Mouse (Mus musculus) kidney, adult 2 months (tissue): ENCODE data around the gene Dhx34. TPM values are rescaled to one million over a fixed set of nuclear protein-coding genes. Genes with fewer than 3 reads are reported as not detected.
A peak's percentile ranks its signal among the peaks of the same experiment; 100 is the strongest.

ENCODE experiments used
- DNase-seq: peaks from one replicate; pipeline ENCODE4 v3.0.0; 2021
- H3K27ac ChIP-seq: fragments of 200-500 bp; 2 replicates; pipeline ENCODE4 v1.5.1; 2012; ENCODE audit warnings: low read depth, low read length, control low read depth, inconsistent platforms; ENCODE audit not compliant: insufficient read depth
- H3K27me3 ChIP-seq: fragments of 200-500 bp; replicated peaks from 2 replicates; pipeline ENCODE4 v1.6.1; 2012; ENCODE audit warnings: mild to moderate bottlenecking, moderate library complexity, low read length, inconsistent platforms; ENCODE audit not compliant: control insufficient read depth, insufficient read depth
- H3K36me3 ChIP-seq: fragments of 200-500 bp; 2 replicates; pipeline ENCODE4 v1.6.1; 2012; ENCODE audit warnings: mild to moderate bottlenecking, moderate library complexity, low read length, inconsistent platforms; ENCODE audit not compliant: control insufficient read depth, insufficient read depth
- H3K4me1 ChIP-seq: fragments of 200-500 bp; 2 replicates; pipeline ENCODE4 v1.6.1; 2011; ENCODE audit warnings: low read length; ENCODE audit not compliant: control insufficient read depth, insufficient read depth
- H3K4me3 ChIP-seq: fragments of 200-500 bp; 2 replicates; pipeline ENCODE4 v1.5.1; 2011; ENCODE audit warnings: mild to moderate bottlenecking, low read depth, low read length, control low read depth; ENCODE audit not compliant: insufficient read depth
- CTCF ChIP-seq: fragments of 200-500 bp; conservative IDR thresholded peaks from 2 replicates; pipeline ENCODE4 v1.5.1; 2011; ENCODE audit warnings: low read depth, mild to moderate bottlenecking, control low read depth, low read length, moderate library complexity, mixed read lengths; ENCODE audit not compliant: insufficient read depth, insufficient read length
- POLR2A ChIP-seq: fragments of 200-500 bp; IDR thresholded peaks from one replicate; pipeline ENCODE4 v1.6.1; 2011; ENCODE audit warnings: low read depth, low read length, control low read depth
- WGBS: fragments of 180-500 bp; shearing (Covaris S2); methylation state at CpG from one replicate; pipeline ENCODE4 v1.1.7; 2018; 5-methylcytosine and 5-hydroxymethylcytosine counted together
- polyA plus RNA-seq: library from polyadenylated mRNA; depleted of rRNA; stranded (reverse); fragments of >200 nt; gene quantifications from 2 replicates; pipeline ENCODE4 v1.2.3, GENCODE M21; 2012

Dhx34 gene
- polyA plus RNA-seq, 1 experiment = 22.7 TPM

GRCm38 (mm10) chr7:16201136-16201535, 20.7 kb downstream of the Dhx34 start:
- Histone ChIP-seq H3K27ac (no peak overlapping the region), H3K4me3 (no peak overlapping the region), H3K4me1 (peaks cover 24% of the 10 kb centered on the region), H3K36me3 (no peaks in the 10 kb centered on the region), H3K27me3 (no peaks in the 10 kb centered on the region)
- 82% methylated on average over 6 of the region's 6 CpGs for WGBS
- DNase-seq = no peak
- TF ChIP-seq CTCF = no peak
- no peak for TF ChIP-seq POLR2A

- H3K36me3 ChIP-seq = no peaks in the 10 kb centered on the region
Observed at GRCm38 (mm10) chr7:16198540-16198939, 23.3 kb downstream of the Dhx34 start.

GRCm38 (mm10) chr7:16197166-16197565, 24.7 kb downstream of the Dhx34 start:
- Histone ChIP-seq H3K4me3 (no peak overlapping the region), H3K36me3 (no peaks in the 10 kb centered on the region), H3K27ac (no peak overlapping the region), H3K27me3 (no peaks in the 10 kb centered on the region), H3K4me1 (peaks cover under 1% of the 10 kb centered on the region; the same call in 1 of the 2 replicates)
- DNase-seq = no peak
- no peak for TF ChIP-seq CTCF
- no peak for TF ChIP-seq POLR2A
- 73% methylated on average over 5 of the region's 5 CpGs for WGBS

More at GRCm38 (mm10) chr7:16198540-16198939, 23.3 kb downstream of the Dhx34 start:
- no peaks in the 10 kb centered on the region for H3K27me3 ChIP-seq
- peaks cover 12% of the 10 kb centered on the region for H3K4me1 ChIP-seq
- H3K4me3 ChIP-seq = no peak overlapping the region
- WGBS = 85% methylated on average over 11 of the region's 11 CpGs
- H3K27ac ChIP-seq = no peak overlapping the region
- no peak for DNase-seq
- no peak for TF ChIP-seq POLR2A
- TF ChIP-seq CTCF = no peak

GRCm38 (mm10) chr7:16196616-16197015, 25.2 kb downstream of the Dhx34 start:
- H3K36me3 ChIP-seq = no peaks in the 10 kb centered on the region
- H3K27ac ChIP-seq = no peak overlapping the region
- no peak for DNase-seq
- no peaks in the 10 kb centered on the region for H3K27me3 ChIP-seq
- H3K4me1 ChIP-seq = no peaks in the 10 kb centered on the region
- H3K4me3 ChIP-seq = no peak overlapping the region
- 77% methylated on average over 6 of the region's 6 CpGs for WGBS
- TF ChIP-seq POLR2A (no peak), CTCF (no peak)

- H3K27ac ChIP-seq = no peak overlapping the region
- no peaks in the 10 kb centered on the region for H3K27me3 ChIP-seq
- no peaks in the 10 kb centered on the region for H3K4me1 ChIP-seq
- 32% methylated on average over 3 of the region's 3 CpGs for WGBS
- DNase-seq = no peak
- no peak for TF ChIP-seq CTCF
- TF ChIP-seq POLR2A = no peak
- no peaks in the 10 kb centered on the region for H3K36me3 ChIP-seq
- no peak overlapping the region for H3K4me3 ChIP-seq
Observed at GRCm38 (mm10) chr7:16193702-16194101, 28.1 kb downstream of the Dhx34 start.

- TF ChIP-seq CTCF = peak; percentile 73
- TF ChIP-seq POLR2A = no peak
- H3K27ac ChIP-seq = no peak overlapping the region
- H3K36me3 ChIP-seq = no peaks in the 10 kb centered on the region
- WGBS = 22% methylated on average over 5 of the region's 5 CpGs
- peak; percentile 77 for DNase-seq
- no peaks in the 10 kb centered on the region for H3K27me3 ChIP-seq
- H3K4me3 ChIP-seq = no peak overlapping the region
- no peaks in the 10 kb centered on the region for H3K4me1 ChIP-seq
Observed at GRCm38 (mm10) chr7:16192315-16192714, 29.5 kb downstream of the Dhx34 start.

GRCm38 (mm10) chr7:16187494-16187893, 34.3 kb downstream of the Dhx34 start:
- WGBS = 77% methylated on average over 8 of the region's 8 CpGs
- H3K36me3 ChIP-seq = no peaks in the 10 kb centered on the region
- TF ChIP-seq POLR2A (no peak), CTCF (no peak)

More at GRCm38 (mm10) chr7:16187494-16187893, 34.3 kb downstream of the Dhx34 start:
- DNase-seq = no peak
- H3K4me3 ChIP-seq = no peak overlapping the region
- no peaks in the 10 kb centered on the region for H3K27me3 ChIP-seq
- no peak overlapping the region for H3K27ac ChIP-seq
- no peaks in the 10 kb centered on the region for H3K4me1 ChIP-seq
